Mouse (Mus musculus) lung, postnatal 25 days (tissue): ENCODE measurements around the gene Apba3.

Source experiments
- DNase-seq: peaks from one replicate; pipeline ENCODE4 v3.0.0; 2022; ENCODE audit warnings: low spot score

Gene Apba3

DNA sequence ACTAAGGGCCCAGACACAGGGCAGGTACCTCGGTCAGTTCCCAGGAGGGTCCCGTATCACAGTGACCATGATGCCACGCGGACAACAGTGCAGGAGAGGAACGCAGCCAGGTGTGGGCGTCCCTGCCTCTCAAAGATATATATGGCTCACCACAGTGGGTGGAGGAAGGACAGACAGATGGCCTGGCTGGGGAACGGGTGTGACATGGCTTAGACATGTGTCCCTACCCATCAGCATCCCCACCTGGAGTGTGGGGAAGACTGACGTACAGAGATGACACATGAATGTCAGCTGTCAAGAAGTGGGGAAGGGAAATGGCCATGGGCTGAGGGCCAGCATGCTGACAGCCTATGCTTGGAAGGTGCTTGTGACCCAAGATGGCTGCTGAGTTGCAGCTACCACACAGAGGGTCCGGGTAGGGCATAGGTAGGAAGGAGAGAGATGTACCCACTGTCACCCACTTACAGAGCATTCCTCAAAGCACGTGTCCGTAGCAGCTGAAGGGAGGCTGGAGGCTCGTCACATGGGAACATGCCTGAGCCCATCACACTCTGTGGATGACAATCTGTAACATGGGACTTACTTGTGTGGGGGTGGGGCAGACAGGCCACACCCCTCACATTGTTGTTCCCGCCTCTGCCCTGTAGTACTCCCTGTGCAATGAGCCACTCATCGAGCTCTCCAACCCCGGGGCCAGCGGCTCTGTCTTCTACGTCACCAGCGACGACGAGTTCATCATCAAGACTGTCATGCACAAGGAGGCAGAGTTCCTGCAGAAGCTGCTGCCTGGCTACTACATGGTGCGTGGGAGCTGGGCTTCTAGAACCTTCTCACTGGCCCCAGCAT is 40.3 kb downstream of the Apba3 start:
- DNase-seq = no peak

DNA sequence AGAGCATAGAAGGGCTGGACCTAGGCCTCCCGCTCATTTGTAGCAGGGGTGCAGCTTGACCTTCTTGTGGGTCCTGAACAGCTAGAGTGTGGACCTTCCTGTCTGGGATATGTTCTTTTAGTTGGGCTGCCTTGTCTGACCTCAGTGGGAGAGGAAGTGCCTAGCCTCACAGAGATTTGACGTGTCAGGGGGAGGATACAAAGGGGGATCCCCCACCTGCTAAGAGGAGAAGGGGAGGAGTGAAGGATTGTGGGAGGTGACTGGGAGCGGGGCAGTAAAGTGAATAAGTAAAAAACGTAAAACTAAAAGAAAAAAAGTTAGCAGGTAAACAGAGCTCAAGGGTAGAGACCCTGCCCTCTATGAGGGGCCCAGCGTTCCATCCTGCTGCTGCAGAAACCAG is 42.8 kb downstream of the Apba3 start:
- DNase-seq = no peak

- DNase-seq = no peak
These were observed 46.8 kb downstream of the Apba3 start for GRCm38 (mm10) chr10:81313581-81313980.

DNA sequence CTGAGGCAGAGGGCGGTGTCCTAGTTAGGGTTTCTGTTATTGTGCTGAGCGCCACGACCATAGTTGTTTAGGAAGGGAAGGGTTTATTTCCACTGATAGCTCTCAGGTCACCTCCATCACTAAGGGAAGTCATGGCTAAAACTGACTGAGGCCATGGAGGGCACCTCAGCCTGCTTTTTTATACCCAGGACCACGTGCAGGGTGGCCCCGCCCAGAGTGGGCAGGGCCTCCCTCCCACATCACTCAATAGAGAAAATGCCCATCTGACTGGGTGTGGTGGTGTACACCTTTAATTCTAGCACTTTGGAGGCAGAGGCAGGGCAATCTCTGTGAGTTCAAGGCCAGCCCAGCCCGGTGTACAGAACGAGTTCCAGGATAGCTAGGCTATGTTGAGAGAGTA is 47.4 kb downstream of the Apba3 start:
- DNase-seq = no peak

DNA sequence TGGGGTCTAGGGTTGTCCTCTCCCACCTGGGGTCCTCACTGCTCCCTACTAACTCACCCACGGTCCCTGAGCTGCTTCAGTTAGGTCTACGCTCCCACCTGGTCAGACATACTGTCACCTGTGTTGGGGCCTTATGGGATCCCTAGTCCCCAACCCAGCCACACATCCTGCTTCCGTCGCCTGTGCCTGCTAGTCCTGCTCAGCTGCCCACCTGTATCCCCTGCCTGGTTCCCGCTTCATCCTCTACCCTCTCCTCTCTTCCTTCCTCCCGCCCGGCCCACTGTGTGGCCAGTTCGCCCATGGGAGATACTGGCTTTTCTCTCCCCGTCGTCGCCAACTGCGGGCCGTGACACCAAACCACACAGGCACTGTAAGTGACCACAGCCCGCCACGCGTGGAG is 48.8 kb downstream of the Apba3 start:
- DNase-seq = no peak

GRCm38 (mm10) chr10:81316338-81317060 is 49.7 kb downstream of the Apba3 start:
- no peak for DNase-seq

GRCm38 (mm10) chr10:81317273-81317672 is 50.5 kb downstream of the Apba3 start:
- DNase-seq = peak; percentile 81

- DNase-seq = peak; percentile 57
These were observed 52.0 kb downstream of the Apba3 start for GRCm38 (mm10) chr10:81318589-81319329.

DNA sequence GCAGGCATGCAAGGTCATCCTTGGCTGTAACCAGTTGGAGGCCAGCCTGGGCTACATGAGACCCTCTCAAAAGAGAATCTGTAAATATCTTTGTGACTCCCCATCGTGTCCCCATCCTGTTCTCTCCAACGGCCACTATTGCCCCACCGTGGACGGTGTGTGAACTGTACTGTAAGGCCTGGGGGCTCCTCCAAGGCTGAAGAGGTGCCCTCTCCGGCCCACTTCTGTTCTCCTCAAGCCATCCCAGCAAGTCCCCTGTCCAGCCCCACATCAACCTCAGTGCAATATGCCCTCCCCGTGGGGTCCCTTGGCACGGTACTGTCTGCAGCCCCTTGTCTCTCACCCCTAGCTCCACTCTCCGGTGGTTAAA is 52.6 kb downstream of the Apba3 start:
- no peak for DNase-seq

GRCm38 (mm10) chr10:81319741-81320549 is 53.2 kb downstream of the Apba3 start:
- DNase-seq = no peak

DNA sequence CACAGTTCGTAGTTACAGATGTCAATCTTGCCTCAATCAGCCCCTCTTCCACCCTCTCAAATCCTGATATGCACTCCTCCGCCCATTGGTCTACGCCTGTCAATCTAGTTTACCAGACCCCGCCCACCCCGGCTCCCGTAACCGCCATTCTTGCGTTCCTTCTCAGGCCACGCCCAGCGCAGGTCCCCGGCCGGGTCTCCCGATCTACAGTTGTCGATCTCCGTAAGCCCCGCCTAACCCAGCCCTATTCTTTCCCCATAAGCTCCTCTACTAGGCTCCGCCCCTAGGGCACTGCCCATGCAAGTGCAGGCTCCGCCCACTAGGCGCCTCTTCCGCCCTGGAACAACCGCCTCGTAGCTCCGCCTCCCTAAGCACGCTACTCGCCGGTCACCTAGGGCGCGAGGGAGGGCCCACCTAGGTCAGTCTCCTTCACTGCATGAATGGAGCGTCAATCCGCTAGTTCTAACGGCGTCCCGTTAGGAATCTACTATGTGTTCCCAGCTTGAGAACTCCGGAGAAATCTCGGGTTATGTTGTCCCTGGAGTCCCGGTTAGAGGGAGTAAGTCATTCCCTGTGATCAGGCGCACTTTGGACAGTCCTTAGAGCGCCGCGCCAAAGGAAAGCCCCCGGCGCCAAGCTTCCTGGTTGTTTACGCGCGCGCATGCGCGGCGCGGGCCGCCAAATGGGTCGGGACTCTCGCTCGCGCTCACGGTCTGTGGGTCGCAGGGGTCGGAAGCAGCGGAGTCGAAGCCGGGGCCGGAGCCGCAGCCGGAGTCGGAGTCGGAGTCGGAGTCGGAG is 54.0 kb downstream of the Apba3 start, which contains the start of gene Cactin:
Gene Cactin, plus strand, starts transcription at position 554 of the 798 bp plus-strand sequence.
- peak; percentile 100 for DNase-seq

DNA sequence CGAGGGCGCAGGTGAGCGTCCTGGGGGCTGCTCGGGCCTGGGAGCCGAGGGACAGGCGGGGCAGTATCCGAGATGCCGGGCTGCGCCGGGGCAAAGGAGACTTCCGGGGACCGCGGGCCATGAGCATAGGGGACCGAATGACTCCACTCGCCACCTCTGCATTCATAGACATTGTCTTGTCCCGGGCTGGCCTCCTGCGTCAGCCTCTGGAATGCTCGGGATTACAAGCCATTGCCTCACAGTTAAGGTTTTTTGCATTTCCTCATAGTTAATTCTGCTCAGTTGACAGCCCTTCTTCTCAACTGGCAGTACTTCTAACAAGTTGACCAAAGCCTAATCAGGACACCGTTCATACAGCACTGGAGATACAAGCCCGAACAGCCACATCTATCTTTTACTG is 54.7 kb downstream of the Apba3 start:
- no peak for DNase-seq

- no peak for DNase-seq
These were observed 55.7 kb downstream of the Apba3 start for GRCm38 (mm10) chr10:81322444-81322843.
